Comparison of ENCODE assay signal across 12 mouse cellular contexts in genomic region chr17:84118271-84118670, GRCm38 (mm10).
DNase-seq lines count a peak whose midpoint lies in the region; TF ChIP-seq lines count a peak whose summit lies in the region.
"Had no signal": no experiment of that assay in that cellular context is flagged by ENCODE, and none has a peak within 500 bp of the region (broad histone marks: within the 10 kb centered on the region; RNA-seq: fewer than 3 reads in every experiment).

No protein-coding gene starts in this region.

- H3K9ac ChIP-seq in liver, adult 2 months (ENCODE audit: low read depth, low read length), result no peak overlapping the region
- H3K9ac ChIP-seq: embryonic facial prominence, embryonic 15.5 days; hindbrain, embryonic 15.5 days; lung, embryonic 14.5 days had no signal

- H3K4me1 ChIP-seq in brown adipose tissue, adult 24 weeks (ENCODE audit: control insufficient read depth, insufficient read depth, insufficient read length, low read length), result peaks cover 25% of the 10 kb centered on the region
- peaks cover 16% of the 10 kb centered on the region for H3K4me1 ChIP-seq in liver, adult 2 months (ENCODE audit: control insufficient read depth, insufficient read depth, low read length)

- no peaks in the 10 kb centered on the region for H3K36me3 ChIP-seq in liver, adult 2 months (ENCODE audit: control insufficient read depth, insufficient read depth, low read length)
- H3K36me3 ChIP-seq: embryonic facial prominence, embryonic 15.5 days; hindbrain, embryonic 15.5 days had no signal

- TF ChIP-seq POLR2A in liver, adult 2 months (IDR thresholded peaks at IDR 0.05; ENCODE audit: extremely low read depth, insufficient read depth, low read length), result no peak

- H3K27ac ChIP-seq in brown adipose tissue, adult 24 weeks (replicated peaks; ENCODE audit: low read depth, low read length), result peak overlapping the region; percentile 83
- H3K27ac ChIP-seq in liver, adult 2 months (replicated peaks; ENCODE audit: insufficient read depth, low read depth, low read length), result peak overlapping the region; percentile 37; the same call in 1 of the 2 replicates
- H3K27ac ChIP-seq: hindbrain, embryonic 15.5 days had no signal

- no peak for TF ChIP-seq CTCF in liver, adult 2 months (IDR thresholded peaks at IDR 0.05; ENCODE audit: low read depth, low read length)

- H3K4me3 ChIP-seq in brown adipose tissue, adult 24 weeks (ENCODE audit: insufficient read depth, low read depth, low read length), result no peak overlapping the region
- no peak overlapping the region for H3K4me3 ChIP-seq in liver, adult 2 months (ENCODE audit: insufficient read depth, low read depth, low read length)
- H3K4me3 ChIP-seq: embryonic facial prominence, embryonic 15.5 days; hindbrain, embryonic 15.5 days had no signal

- H3K79me2 ChIP-seq in liver, adult 2 months (ENCODE audit: control insufficient read depth, insufficient read depth, low read length), result no peaks in the 10 kb centered on the region

- DNase-seq in layer of hippocampus, adult 9-11 months, result peak; percentile 82
- no peak for DNase-seq in layer of hippocampus, postnatal 10 days (ENCODE audit: low spot score in 2 of 2)
- no peak for DNase-seq in liver, adult 2 months (ENCODE audit: extremely low read depth, low read depth, low spot score)
- peak; percentile 53 for DNase-seq in spleen, postnatal 36 days (ENCODE audit: low spot score in 2 of 2)
- no peak for DNase-seq in adrenal gland, postnatal 36 days
- DNase-seq in kidney, postnatal 4 days, result no peak
- DNase-seq in Muller cell, postnatal 12 days (ENCODE audit: inconsistent ontology term), result no peak
- DNase-seq: lung, embryonic 14.5 days; right cerebral cortex, adult 18-20 months had no signal

- H3K27me3 ChIP-seq in liver, adult 2 months (ENCODE audit: control insufficient read depth, insufficient read depth, low read length), result no peaks in the 10 kb centered on the region
- H3K27me3 ChIP-seq: embryonic facial prominence, embryonic 15.5 days; hindbrain, embryonic 15.5 days had no signal

- 81% methylated on average over 4 of the region's 4 CpGs for WGBS in liver, adult 2 months

Comparison
In these comparisons a context has a peak if more than half of its experiments do, and no peak if none do; other contexts are left out.
1. DNase-seq: peak in layer of hippocampus, adult 9-11 months (single experiment) and spleen, postnatal 36 days (2 of 2); none in layer of hippocampus, postnatal 10 days (0 of 2), liver, adult 2 months (single experiment), adrenal gland, postnatal 36 days (0 of 2), kidney, postnatal 4 days (0 of 2) and Muller cell, postnatal 12 days (single experiment).